Mouse (Mus musculus): ENCODE results near the gene Fam114a1. TPM values are rescaled to one million over a fixed set of nuclear protein-coding genes. Genes with fewer than 3 reads are reported as not detected.

Gene Fam114a1
- polyA plus RNA-seq, 2 experiments = 7.1 to 8.5 TPM

GRCm38 (mm10) chr5:65051513-65051912 lies 81.6 kb downstream of the Fam114a1 start:
- DNase-seq (ENCODE audit: low read depth in 3 of 3, low spot score in 3 of 3) = no peak
- WGBS (ENCODE audit: insufficient replicate concordance) = 61% methylated on average over 3 of the region's 3 CpGs
- no peaks in the 10 kb centered on the region for H3K36me3 ChIP-seq (replicated peaks; ENCODE audit: control insufficient read depth, insufficient read depth, low read depth)

GRCm38 (mm10) chr5:65057596-65057995 lies 87.7 kb downstream of the Fam114a1 start:
- no peak for TF ChIP-seq EP300 (IDR thresholded peaks at IDR 0.05; ENCODE audit: low read depth)
- no peak for TF ChIP-seq CTCF (IDR thresholded peaks at IDR 0.05; ENCODE audit: low read depth)

More at GRCm38 (mm10) chr5:65051513-65051912, 81.6 kb downstream of the Fam114a1 start:
- Histone ChIP-seq H3K27ac (no peak overlapping the region), H3K9me3 (ENCODE audit: control insufficient read depth, low read length) (no peaks in the 10 kb centered on the region), H3K4me1 (replicated peaks; ENCODE audit: control insufficient read depth in 2 of 2, insufficient read depth in 2 of 2, low read length in 1 of 2) (no peaks in the 10 kb centered on the region), H3K4me3 (ENCODE audit: insufficient read depth in 1 of 2, low read depth in 2 of 2, low read length in 2 of 2) (no peak overlapping the region), H3K4me2 (ENCODE audit: low read depth) (no peak overlapping the region), H3K9ac (replicated peaks) (no peak overlapping the region), H3K27me3 (ENCODE audit: control insufficient read depth, insufficient read depth, low read length) (no peaks in the 10 kb centered on the region)
- ATAC-seq (ENCODE audit: insufficient read depth) = no peak
- TF ChIP-seq EP300 (IDR thresholded peaks at IDR 0.05; ENCODE audit: low read depth) (no peak), CTCF (IDR thresholded peaks at IDR 0.05; ENCODE audit: low read depth) (no peak)

GRCm38 (mm10) chr5:65059806-65060205 lies 89.9 kb downstream of the Fam114a1 start:
- Histone ChIP-seq H3K36me3 (replicated peaks; ENCODE audit: control insufficient read depth, insufficient read depth, low read depth) (no peaks in the 10 kb centered on the region), H3K27me3 (ENCODE audit: control insufficient read depth, insufficient read depth, low read length) (no peaks in the 10 kb centered on the region), H3K9me3 (ENCODE audit: control insufficient read depth, low read length) (no peaks in the 10 kb centered on the region), H3K9ac (replicated peaks) (no peak overlapping the region), H3K4me1 (replicated peaks; ENCODE audit: control insufficient read depth in 2 of 2, insufficient read depth in 2 of 2, low read length in 1 of 2) (no peaks in the 10 kb centered on the region), H3K4me2 (ENCODE audit: low read depth) (no peak overlapping the region), H3K4me3 (ENCODE audit: insufficient read depth in 1 of 2, low read depth in 2 of 2, low read length in 2 of 2) (no peak overlapping the region), H3K27ac (no peak overlapping the region)
- ATAC-seq (ENCODE audit: insufficient read depth) = no peak
- TF ChIP-seq EP300 (IDR thresholded peaks at IDR 0.05; ENCODE audit: low read depth) = no peak
- TF ChIP-seq CTCF (IDR thresholded peaks at IDR 0.05; ENCODE audit: low read depth) = no peak
- DNase-seq (ENCODE audit: low read depth in 3 of 3, low spot score in 3 of 3) = no peak
- 67% methylated on average over 2 of the region's 2 CpGs for WGBS (ENCODE audit: insufficient replicate concordance)

More at GRCm38 (mm10) chr5:65057596-65057995, 87.7 kb downstream of the Fam114a1 start:
- Histone ChIP-seq H3K9ac (replicated peaks) (no peak overlapping the region), H3K27me3 (ENCODE audit: control insufficient read depth, insufficient read depth, low read length) (no peaks in the 10 kb centered on the region), H3K4me2 (ENCODE audit: low read depth) (no peak overlapping the region), H3K36me3 (replicated peaks; ENCODE audit: control insufficient read depth, insufficient read depth, low read depth) (no peaks in the 10 kb centered on the region), H3K9me3 (ENCODE audit: control insufficient read depth, low read length) (no peaks in the 10 kb centered on the region), H3K4me3 (ENCODE audit: insufficient read depth in 1 of 2, low read depth in 2 of 2, low read length in 2 of 2) (no peak overlapping the region), H3K27ac (no peak overlapping the region), H3K4me1 (replicated peaks; ENCODE audit: control insufficient read depth in 2 of 2, insufficient read depth in 2 of 2, low read length in 1 of 2) (no peaks in the 10 kb centered on the region)
- DNase-seq (ENCODE audit: low read depth in 3 of 3, low spot score in 3 of 3) (no peak), ATAC-seq (ENCODE audit: insufficient read depth) (no peak)
- 80% methylated on average over 6 of the region's 6 CpGs for WGBS (ENCODE audit: insufficient replicate concordance)

- Histone ChIP-seq H3K36me3 (replicated peaks; ENCODE audit: control insufficient read depth, insufficient read depth, low read depth) (no peaks in the 10 kb centered on the region), H3K27ac (no peak overlapping the region), H3K4me3 (ENCODE audit: insufficient read depth in 1 of 2, low read depth in 2 of 2, low read length in 2 of 2) (no peak overlapping the region), H3K27me3 (ENCODE audit: control insufficient read depth, insufficient read depth, low read length) (no peaks in the 10 kb centered on the region), H3K4me1 (replicated peaks; ENCODE audit: control insufficient read depth in 2 of 2, insufficient read depth in 2 of 2, low read length in 1 of 2) (no peaks in the 10 kb centered on the region), H3K9ac (replicated peaks) (no peak overlapping the region), H3K4me2 (ENCODE audit: low read depth) (no peak overlapping the region), H3K9me3 (ENCODE audit: control insufficient read depth, low read length) (no peaks in the 10 kb centered on the region)
- DNase-seq (ENCODE audit: low read depth in 3 of 3, low spot score in 3 of 3) (no peak), ATAC-seq (ENCODE audit: insufficient read depth) (no peak)
- no peak for TF ChIP-seq CTCF (IDR thresholded peaks at IDR 0.05; ENCODE audit: low read depth)
- no peak for TF ChIP-seq EP300 (IDR thresholded peaks at IDR 0.05; ENCODE audit: low read depth)
- WGBS (ENCODE audit: insufficient replicate concordance) = 66% methylated on average over 4 of the region's 4 CpGs
Measured at GRCm38 (mm10) chr5:65062236-65062635, 92.4 kb downstream of the Fam114a1 start.

- Histone ChIP-seq H3K9ac (replicated peaks) (no peak overlapping the region), H3K4me2 (ENCODE audit: low read depth) (no peak overlapping the region), H3K36me3 (replicated peaks; ENCODE audit: control insufficient read depth, insufficient read depth, low read depth) (no peaks in the 10 kb centered on the region), H3K4me3 (ENCODE audit: insufficient read depth in 1 of 2, low read depth in 2 of 2, low read length in 2 of 2) (no peak overlapping the region), H3K4me1 (replicated peaks; ENCODE audit: control insufficient read depth in 2 of 2, insufficient read depth in 2 of 2, low read length in 1 of 2) (no peaks in the 10 kb centered on the region), H3K27me3 (ENCODE audit: control insufficient read depth, insufficient read depth, low read length) (no peaks in the 10 kb centered on the region), H3K27ac (no peak overlapping the region), H3K9me3 (ENCODE audit: control insufficient read depth, low read length) (no peaks in the 10 kb centered on the region)
- DNase-seq (ENCODE audit: low read depth in 3 of 3, low spot score in 3 of 3) (no peak), ATAC-seq (ENCODE audit: insufficient read depth) (no peak)
- 60% methylated on average over 2 of the region's 2 CpGs for WGBS (ENCODE audit: insufficient replicate concordance)
- TF ChIP-seq EP300 (IDR thresholded peaks at IDR 0.05; ENCODE audit: low read depth) (no peak), CTCF (IDR thresholded peaks at IDR 0.05; ENCODE audit: low read depth) (no peak)
Measured at GRCm38 (mm10) chr5:65063266-65063665, 93.4 kb downstream of the Fam114a1 start.

Measured in liver, embryonic 14.5 days (tissue).